Mouse (Mus musculus) midbrain, embryonic 11.5 days (tissue): ENCODE data around the gene Prss57. TPM values are rescaled to one million over a fixed set of nuclear protein-coding genes. Genes with fewer than 3 reads are reported as not detected.

Experiments used
- ATAC-seq: fragments of 200-750 bp; cut with Nextera tagmentation; 2 replicates; pipeline ENCODE4 v1.8.0; 2017; ENCODE audit warnings: moderate TSS enrichment, moderate library complexity; ENCODE audit not compliant: low FRiP score
- DNase-seq: peaks from one replicate; pipeline ENCODE4 v3.0.0; 2015; ENCODE audit warnings: low spot score; ENCODE audit errors: missing footprints
- H3K27ac ChIP-seq: fragments of 300-500 bp; sonication (generic); 2 replicates; pipeline ENCODE4 v1.5.1; 2014; ENCODE audit warnings: low read depth, low read length
- H3K27me3 ChIP-seq: fragments of 300-500 bp; sonication (generic); 2 replicates; pipeline ENCODE4 v1.6.1; 2014; ENCODE audit warnings: mild to moderate bottlenecking, low read length, moderate library complexity, mixed read lengths; ENCODE audit not compliant: control insufficient read depth, insufficient read depth
- H3K36me3 ChIP-seq: fragments of 300-500 bp; sonication (generic); 2 replicates; pipeline ENCODE4 v1.6.1; 2014; ENCODE audit warnings: mild to moderate bottlenecking, low read length, moderate library complexity, mixed read lengths; ENCODE audit not compliant: control insufficient read depth, insufficient read depth
- H3K4me1 ChIP-seq: fragments of 300-500 bp; sonication (generic); 2 replicates; pipeline ENCODE4 v1.6.1; 2014; ENCODE audit warnings: low read length; ENCODE audit not compliant: control insufficient read depth, insufficient read depth
- H3K4me2 ChIP-seq: fragments of 300-500 bp; sonication (generic); 2 replicates; pipeline ENCODE4 v1.6.1; 2014; ENCODE audit warnings: mild to moderate bottlenecking, moderate library complexity
- H3K4me3 ChIP-seq: fragments of 300-500 bp; sonication (generic); 2 replicates; pipeline ENCODE4 v1.5.1; 2014; ENCODE audit warnings: low read depth, low read length
- H3K9ac ChIP-seq: fragments of 300-500 bp; sonication (generic); 2 replicates; pipeline ENCODE4 v1.6.1; 2014; ENCODE audit warnings: low read length
- H3K9me3 ChIP-seq: fragments of 300-500 bp; sonication (generic); 2 replicates; pipeline ENCODE4 v1.6.1; 2016; ENCODE audit warnings: low read length; ENCODE audit not compliant: control insufficient read depth
- WGBS: fragments of 180-500 bp; shearing (Covaris S2); extraction: QIAGEN DNeasy Blood & Tissue Kit; methylation state at CpG from one replicate; pipeline ENCODE4 v1.1.7; 2014; 5-methylcytosine and 5-hydroxymethylcytosine counted together
- polyA plus RNA-seq: library from polyadenylated mRNA; unstranded; fragments of >200 nt; fragmentation: Nextera tagmentation; extraction: Ambion mirVana; gene quantifications from 2 replicates; pipeline ENCODE4 v1.2.1, GENCODE M21; 2014

The Prss57 gene
- polyA plus RNA-seq, 1 experiment from 2014 or later = 0.10 TPM

- no peak overlapping the region for H3K4me3 ChIP-seq
- 100% methylated on average over 1 of the region's 1 CpGs for WGBS
- H3K27ac ChIP-seq = no peak overlapping the region
- H3K27me3 ChIP-seq = no peaks in the 10 kb centered on the region; the same call in none of the 2 replicates
- H3K4me2 ChIP-seq = no peak overlapping the region
- no peaks in the 10 kb centered on the region for H3K4me1 ChIP-seq
- no peak overlapping the region for H3K9ac ChIP-seq
- DNase-seq (no peak), ATAC-seq (no peak)
- no peaks in the 10 kb centered on the region for H3K9me3 ChIP-seq
- H3K36me3 ChIP-seq = peaks cover 6% of the 10 kb centered on the region
These were observed 58.3 kb downstream of the Prss57 start for GRCm38 (mm10) chr10:79732500-79732899.

Other genes with a start within 250 kb of the Prss57 start
- gene Mier2, start 235.8 kb downstream of the Prss57 start, polyA plus RNA-seq = 33.0 and 41.8 TPM in 2 replicates
- not detected in 2 replicates for gene Theg, start 203.6 kb downstream of the Prss57 start, polyA plus RNA-seq
- gene C2cd4c, start 176.9 kb downstream of the Prss57 start, polyA plus RNA-seq = 0.10 and 0.12 TPM in 2 replicates
- gene Shc2, start 153.0 kb downstream of the Prss57 start, polyA plus RNA-seq = 11.4 and 13.0 TPM in 2 replicates
- not detected in 2 replicates for gene Odf3l2, start 145.2 kb downstream of the Prss57 start, polyA plus RNA-seq
- 1.2 and 1.4 TPM in 2 replicates for gene Madcam1, start 126.4 kb downstream of the Prss57 start, polyA plus RNA-seq
- 65.5 and 69.6 TPM in 2 replicates for gene Tpgs1, start 121.6 kb downstream of the Prss57 start, polyA plus RNA-seq
- gene Cdc34, start 108.8 kb downstream of the Prss57 start, polyA plus RNA-seq = 149 and 178 TPM in 2 replicates
- gene Gzmm, start 101.9 kb downstream of the Prss57 start, polyA plus RNA-seq = 0.27 and 0.58 TPM in 2 replicates
- gene Bsg, start 86.5 kb downstream of the Prss57 start, polyA plus RNA-seq = 576 and 580 TPM in 2 replicates
- 0.22 TPM in 2 replicates for gene Hcn2, start 74.3 kb downstream of the Prss57 start, polyA plus RNA-seq
- gene Polrmt, start 44.4 kb downstream of the Prss57 start, polyA plus RNA-seq = 28.5 and 31.2 TPM in 2 replicates
- gene Fgf22, start 35.9 kb downstream of the Prss57 start, polyA plus RNA-seq = 0.08 and 0.32 TPM in 2 replicates
- gene Rnf126, start 24.0 kb downstream of the Prss57 start, polyA plus RNA-seq = 69.9 and 81.9 TPM in 2 replicates
- gene Fstl3, start 13.7 kb downstream of the Prss57 start, polyA plus RNA-seq = 0.60 and 1.2 TPM in 2 replicates
- 109 and 129 TPM in 2 replicates for gene Palm, start 2.6 kb upstream of the Prss57 start, polyA plus RNA-seq
- gene Misp, start 30.0 kb upstream of the Prss57 start, polyA plus RNA-seq = 0.41 TPM in 1 of 2 replicates, not detected in the other
- 147 and 176 TPM in 2 replicates for gene Ptbp1, start 63.5 kb upstream of the Prss57 start, polyA plus RNA-seq
- gene Prtn3, start 83.5 kb upstream of the Prss57 start, polyA plus RNA-seq = 11.9 and 12.1 TPM in 2 replicates
- 112 and 117 TPM in 2 replicates for gene Plppr3, start 83.7 kb upstream of the Prss57 start, polyA plus RNA-seq
- gene Elane, start 95.3 kb upstream of the Prss57 start, polyA plus RNA-seq = 0.18 TPM in 1 of 2 replicates, not detected in the other
- gene Cfd, start 99.9 kb upstream of the Prss57 start, polyA plus RNA-seq = not detected in 2 replicates
- 39.7 and 45.7 TPM in 2 replicates for gene Med16, start 118.0 kb upstream of the Prss57 start, polyA plus RNA-seq
- gene Gm26602, start 119.9 kb upstream of the Prss57 start, polyA plus RNA-seq = 20.6 and 25.6 TPM in 2 replicates
- gene Kiss1r, start 126.0 kb upstream of the Prss57 start, polyA plus RNA-seq = 0.34 and 0.61 TPM in 2 replicates
- 127 and 135 TPM in 2 replicates for gene R3hdm4, start 130.2 kb upstream of the Prss57 start, polyA plus RNA-seq
- gene Arid3a, start 136.1 kb upstream of the Prss57 start, polyA plus RNA-seq = 4.2 and 6.2 TPM in 2 replicates
- 92.7 and 98.4 TPM in 2 replicates for gene Wdr18, start 169.2 kb upstream of the Prss57 start, polyA plus RNA-seq
- 0.22 and 0.38 TPM in 2 replicates for gene Grin3b, start 179.8 kb upstream of the Prss57 start, polyA plus RNA-seq
- gene Tmem259, start 193.4 kb upstream of the Prss57 start, polyA plus RNA-seq = 11.9 and 13.5 TPM in 2 replicates
- 158 and 160 TPM in 2 replicates for gene Cnn2, start 197.6 kb upstream of the Prss57 start, polyA plus RNA-seq
- gene Abca7, start 205.5 kb upstream of the Prss57 start, polyA plus RNA-seq = 2.8 and 2.9 TPM in 2 replicates
- 3.6 and 3.8 TPM in 2 replicates for gene Arhgap45, start 225.7 kb upstream of the Prss57 start, polyA plus RNA-seq
- 200 and 225 TPM in 2 replicates for gene Polr2e, start 248.8 kb upstream of the Prss57 start, polyA plus RNA-seq